Mouse (Mus musculus) thymus, adult 2 months (tissue): Measurements from ENCODE around the gene Nrl.

Experiments
- CTCF ChIP-seq: fragments of 200-500 bp; IDR thresholded peaks from 2 replicates; pipeline ENCODE4 v1.5.1; 2012; ENCODE audit warnings: mild to moderate bottlenecking, control low read depth, low read length, moderate library complexity, borderline replicate concordance; ENCODE audit not compliant: control insufficient read depth, poor library complexity, insufficient read depth; ENCODE audit errors: extremely low read depth
- POLR2A ChIP-seq: fragments of 200-500 bp; IDR thresholded peaks from 2 replicates; pipeline ENCODE4 v1.6.1; 2012; ENCODE audit warnings: mild to moderate bottlenecking, low read length, control low read depth, moderate library complexity; ENCODE audit not compliant: control insufficient read depth, poor library complexity, insufficient read depth; ENCODE audit errors: extremely low read depth

DNA sequence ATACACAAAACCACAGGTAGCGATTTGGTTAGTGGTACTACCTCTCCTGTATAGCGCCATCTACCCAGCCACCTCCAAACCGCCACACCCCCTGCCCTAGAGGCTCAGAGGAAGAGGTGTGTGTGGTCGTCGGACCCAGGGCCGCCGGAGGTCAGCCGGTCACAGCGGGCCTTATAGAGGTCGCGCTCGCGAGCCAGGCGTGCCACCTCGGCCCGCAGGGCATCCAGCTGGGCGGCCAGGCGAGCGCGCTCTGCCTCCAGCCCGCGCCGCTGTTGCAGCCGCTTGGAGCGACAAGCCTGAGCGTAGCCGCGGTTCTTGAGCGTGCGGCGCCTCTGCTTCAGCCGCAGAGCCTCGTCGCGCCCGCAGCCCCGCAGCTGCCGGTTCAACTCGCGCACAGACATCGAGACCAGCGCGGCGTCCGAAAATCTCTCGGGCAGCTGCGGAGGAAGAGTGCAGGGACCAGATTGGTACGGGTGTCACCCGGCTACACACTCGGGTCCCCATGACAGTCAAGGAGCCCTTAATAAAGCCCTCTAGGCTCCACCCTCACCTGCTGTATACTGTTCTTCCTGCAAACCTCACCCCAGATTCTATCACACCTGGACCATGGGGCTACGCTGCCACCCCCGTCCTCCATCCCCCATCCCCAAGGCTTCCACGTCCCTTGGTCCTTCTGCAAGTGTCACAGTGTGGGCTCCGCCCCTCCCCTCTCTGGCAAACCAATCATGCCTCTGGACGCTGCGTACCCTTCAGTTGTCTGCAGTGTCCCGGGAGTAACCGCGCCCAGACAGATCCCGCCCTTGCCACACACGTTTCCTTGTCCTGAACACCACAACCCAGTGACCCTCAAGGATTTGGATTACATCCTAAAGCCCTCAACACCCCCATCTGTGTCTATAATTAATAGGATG lies 4.1 kb downstream of the Nrl start:
- no peak for TF ChIP-seq CTCF
- no peak for TF ChIP-seq POLR2A
